Mouse (Mus musculus): ENCODE measurements around the gene Gm20390.

DNA sequence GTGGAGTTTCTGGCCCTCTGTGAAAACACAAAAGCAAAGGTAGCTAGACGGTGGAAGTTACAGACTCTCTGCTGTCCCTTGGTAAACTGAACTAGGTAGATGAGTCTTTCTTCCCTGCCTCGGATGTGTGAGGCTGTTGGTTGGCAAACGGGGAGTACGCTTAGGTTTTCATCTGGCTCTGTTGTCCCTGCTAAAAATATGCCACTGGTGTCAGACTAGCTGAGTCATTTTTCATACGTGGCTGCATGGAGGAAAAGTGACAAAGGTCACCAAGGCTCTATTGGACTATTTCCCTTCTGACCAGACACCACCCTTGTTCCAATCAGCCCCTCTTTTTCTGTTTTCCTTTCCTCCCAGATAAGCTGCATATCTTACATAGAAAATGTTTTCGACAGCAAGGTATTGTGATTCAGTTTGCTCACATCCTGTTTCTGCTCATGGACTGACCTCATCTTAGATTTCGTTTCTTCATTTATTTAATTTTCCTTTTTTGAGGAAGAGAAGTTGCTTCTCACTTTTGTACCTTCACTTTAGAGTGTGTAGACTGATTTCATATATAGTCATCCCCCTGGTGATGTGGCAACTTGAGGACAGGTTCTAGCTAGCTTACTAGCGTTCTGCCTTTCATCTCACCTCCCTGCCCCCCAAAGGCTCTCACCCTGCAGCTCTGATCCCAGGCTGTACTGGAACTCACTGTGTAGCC lies 19.7 kb upstream of the Gm20390 start:
- TF ChIP-seq CTCF (IDR thresholded peaks at IDR 0.05; ENCODE audit: low read depth) (no peak), EP300 (IDR thresholded peaks at IDR 0.05; ENCODE audit: low read depth) (no peak)

Data from liver, embryonic 14.5 days (tissue).